Mouse (Mus musculus): ENCODE measurements at regions not wholly inside any gene's neighbourhood (a gene's known extent, or its start where the extent isn't known, plus 50 kb on each side); places are given as distances from the start of the nearest gene placed in this dataset.

- Histone ChIP-seq H3K4me1 (ENCODE audit: control insufficient read depth, insufficient read depth, low read length) (peaks cover 17% of the 10 kb centered on the region), H3K27ac (ENCODE audit: insufficient read depth, low read depth, low read length) (peak overlapping the region; percentile 90), H3K4me3 (ENCODE audit: insufficient read depth, low read depth, low read length) (peak overlapping the region; percentile 24)
- no peak for TF ChIP-seq CTCF (IDR thresholded peaks at IDR 0.05; ENCODE audit: insufficient read depth, low read depth, low read length)
- no peak for TF ChIP-seq POLR2A (IDR thresholded peaks at IDR 0.05; ENCODE audit: insufficient read depth, low read depth, low read length)
- 7% methylated on average over 22 of the region's 22 CpGs for WGBS
These were observed 110.8 kb downstream of the Map3k7 start for GRCm38 (mm10) chr4:32074399-32075296.

- Histone ChIP-seq H3K4me3 (ENCODE audit: insufficient read depth, low read depth, low read length) (no peak overlapping the region), H3K4me1 (ENCODE audit: control insufficient read depth, insufficient read depth, low read length) (peaks cover 17% of the 10 kb centered on the region), H3K27ac (ENCODE audit: insufficient read depth, low read depth, low read length) (no peak overlapping the region)
- TF ChIP-seq POLR2A (IDR thresholded peaks at IDR 0.05; ENCODE audit: insufficient read depth, low read depth, low read length) (no peak), CTCF (IDR thresholded peaks at IDR 0.05; ENCODE audit: insufficient read depth, low read depth, low read length) (no peak)
- WGBS: 60% methylated on average over 12 of the region's 12 CpGs
These were observed 112.6 kb downstream of the Map3k7 start for GRCm38 (mm10) chr4:32076391-32076925.

GRCm38 (mm10) chr4:32083456-32083855 is 119.6 kb downstream of the Map3k7 start:
- Histone ChIP-seq H3K4me1 (ENCODE audit: control insufficient read depth, insufficient read depth, low read length) (no peaks in the 10 kb centered on the region), H3K27ac (ENCODE audit: insufficient read depth, low read depth, low read length) (no peak overlapping the region), H3K4me3 (ENCODE audit: insufficient read depth, low read depth, low read length) (no peak overlapping the region)
- TF ChIP-seq CTCF (IDR thresholded peaks at IDR 0.05; ENCODE audit: insufficient read depth, low read depth, low read length) (no peak), POLR2A (IDR thresholded peaks at IDR 0.05; ENCODE audit: insufficient read depth, low read depth, low read length) (no peak)
- 56% methylated on average over 8 of the region's 8 CpGs for WGBS

DNA sequence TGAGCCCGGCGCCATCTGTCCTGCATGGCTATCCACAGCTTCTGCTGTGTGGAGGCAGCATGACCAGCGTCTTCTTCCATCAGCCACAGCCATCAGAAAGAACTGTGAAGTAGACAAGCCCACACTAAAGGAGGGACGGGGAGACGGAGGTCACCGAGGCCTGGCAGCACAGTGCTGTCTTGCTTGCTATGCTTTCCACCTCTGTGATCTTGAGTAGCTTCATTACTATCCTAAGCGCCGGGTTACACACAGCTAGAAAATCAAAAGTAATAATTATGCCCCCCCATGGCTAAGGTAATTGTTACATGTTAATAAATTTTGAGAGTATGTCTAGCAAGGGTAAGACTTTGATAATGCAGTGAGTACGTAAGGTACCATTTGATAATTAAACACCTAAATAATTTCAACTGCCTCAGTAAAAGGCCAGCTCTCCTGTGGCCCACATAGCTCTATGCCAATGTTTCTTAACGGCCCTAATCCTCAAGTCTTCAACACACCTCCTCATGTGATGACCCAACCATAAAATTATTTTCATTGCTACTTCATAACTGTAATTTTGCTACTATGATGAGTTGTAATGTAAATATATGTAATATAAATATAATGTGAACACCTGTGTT is 120.5 kb downstream of the Map3k7 start:
- TF ChIP-seq CTCF (IDR thresholded peaks at IDR 0.05; ENCODE audit: insufficient read depth, low read depth, low read length) (no peak), POLR2A (IDR thresholded peaks at IDR 0.05; ENCODE audit: insufficient read depth, low read depth, low read length) (no peak)
- Histone ChIP-seq H3K27ac (ENCODE audit: insufficient read depth, low read depth, low read length) (no peak overlapping the region), H3K4me3 (ENCODE audit: insufficient read depth, low read depth, low read length) (no peak overlapping the region), H3K4me1 (ENCODE audit: control insufficient read depth, insufficient read depth, low read length) (no peaks in the 10 kb centered on the region)
- 90% methylated on average over 10 of the region's 10 CpGs for WGBS

DNA sequence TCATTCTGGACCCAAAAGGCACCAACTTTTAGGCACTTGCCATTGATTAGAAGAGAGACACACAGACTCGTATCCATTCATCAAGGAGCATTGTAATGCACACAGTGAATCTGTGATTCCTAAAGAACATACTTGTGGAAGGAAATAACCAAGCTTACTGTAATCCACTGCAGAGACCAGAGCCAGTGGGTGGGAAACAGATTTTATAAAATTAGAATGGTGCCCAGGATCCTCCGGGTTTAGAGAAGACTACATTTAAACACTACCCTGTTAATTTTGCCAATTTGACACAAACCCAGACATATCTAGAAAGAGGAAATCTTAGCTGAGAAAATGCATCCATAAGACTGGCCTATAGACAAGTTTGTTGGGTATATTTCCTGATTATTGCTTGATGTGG is 121.1 kb downstream of the Map3k7 start:
- no peak overlapping the region for H3K27ac ChIP-seq (ENCODE audit: insufficient read depth, low read depth, low read length)
- 76% methylated on average over 2 of the region's 2 CpGs for WGBS
- H3K4me1 ChIP-seq (ENCODE audit: control insufficient read depth, insufficient read depth, low read length): no peaks in the 10 kb centered on the region
- H3K4me3 ChIP-seq (ENCODE audit: insufficient read depth, low read depth, low read length): no peak overlapping the region
- no peak for TF ChIP-seq CTCF (IDR thresholded peaks at IDR 0.05; ENCODE audit: insufficient read depth, low read depth, low read length)
- TF ChIP-seq POLR2A (IDR thresholded peaks at IDR 0.05; ENCODE audit: insufficient read depth, low read depth, low read length): no peak

- no peaks in the 10 kb centered on the region for H3K4me1 ChIP-seq (ENCODE audit: control insufficient read depth, insufficient read depth, low read length)
- H3K4me3 ChIP-seq (ENCODE audit: insufficient read depth, low read depth, low read length): no peak overlapping the region
- 87% methylated on average over 10 of the region's 10 CpGs for WGBS
- H3K27ac ChIP-seq (ENCODE audit: insufficient read depth, low read depth, low read length): no peak overlapping the region
- TF ChIP-seq CTCF (IDR thresholded peaks at IDR 0.05; ENCODE audit: insufficient read depth, low read depth, low read length): no peak
- no peak for TF ChIP-seq POLR2A (IDR thresholded peaks at IDR 0.05; ENCODE audit: insufficient read depth, low read depth, low read length)
These were observed 127.2 kb downstream of the Map3k7 start for GRCm38 (mm10) chr4:32091086-32091485.

GRCm38 (mm10) chr4:32092320-32093041 is 128.6 kb downstream of the Map3k7 start:
- Histone ChIP-seq H3K27ac (ENCODE audit: insufficient read depth, low read depth, low read length) (no peak overlapping the region), H3K4me3 (ENCODE audit: insufficient read depth, low read depth, low read length) (no peak overlapping the region), H3K4me1 (ENCODE audit: control insufficient read depth, insufficient read depth, low read length) (no peaks in the 10 kb centered on the region)
- 96% methylated on average over 17 of the region's 17 CpGs for WGBS
- TF ChIP-seq POLR2A (IDR thresholded peaks at IDR 0.05; ENCODE audit: insufficient read depth, low read depth, low read length) (no peak), CTCF (IDR thresholded peaks at IDR 0.05; ENCODE audit: insufficient read depth, low read depth, low read length) (no peak)

- 87% methylated on average over 9 of the region's 9 CpGs for WGBS
- no peak overlapping the region for H3K4me3 ChIP-seq (ENCODE audit: insufficient read depth, low read depth, low read length)
- no peaks in the 10 kb centered on the region for H3K4me1 ChIP-seq (ENCODE audit: control insufficient read depth, insufficient read depth, low read length)
- H3K27ac ChIP-seq (ENCODE audit: insufficient read depth, low read depth, low read length): no peak overlapping the region
- TF ChIP-seq POLR2A (IDR thresholded peaks at IDR 0.05; ENCODE audit: insufficient read depth, low read depth, low read length) (no peak), CTCF (IDR thresholded peaks at IDR 0.05; ENCODE audit: insufficient read depth, low read depth, low read length) (no peak)
These were observed 134.3 kb downstream of the Map3k7 start for GRCm38 (mm10) chr4:32098233-32098632.

Measured in olfactory bulb, adult 2 months (tissue).